Comparison of ENCODE assay signal across 10 mouse cellular contexts in the genomic region with DNA sequence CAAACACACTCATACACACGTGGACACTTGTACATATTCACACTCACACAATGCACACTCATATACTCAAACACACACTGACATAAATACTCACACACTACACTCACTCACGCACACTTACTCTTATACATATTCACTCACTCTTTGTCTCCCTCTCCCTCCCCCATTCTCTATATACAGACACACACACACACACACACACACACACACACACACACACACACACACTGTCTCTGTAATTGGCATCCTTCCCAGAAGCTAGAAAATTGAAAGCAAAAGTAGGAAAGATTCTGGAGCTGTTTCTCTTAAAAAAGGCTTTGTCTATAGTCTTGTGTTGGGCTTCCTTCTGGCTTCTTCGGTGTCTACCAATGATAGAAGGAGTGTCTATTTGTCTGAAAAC. TPM values are rescaled to one million over a fixed set of nuclear protein-coding genes. Genes with fewer than 3 reads are reported as not detected.
DNase-seq lines count a peak whose midpoint lies in the region; ATAC-seq and TF ChIP-seq lines count a peak whose summit lies in the region.
"Had no signal": no experiment of that assay in that cellular context is flagged by ENCODE, and none has a peak within 500 bp of the region (broad histone marks: within the 10 kb centered on the region; RNA-seq: fewer than 3 reads in every experiment).

No protein-coding gene starts in this region.

- H3K79me2 ChIP-seq in myocyte (ENCODE audit: control insufficient read depth, insufficient read depth) = no peaks in the 10 kb centered on the region

- H3K9ac ChIP-seq in forebrain, embryonic 15.5 days (replicated peaks) = no peak overlapping the region
- no peak overlapping the region for H3K9ac ChIP-seq in forebrain, embryonic 12.5 days
- no peak overlapping the region for H3K9ac ChIP-seq in midbrain, embryonic 11.5 days (ENCODE audit: low read length)
- H3K9ac ChIP-seq in midbrain, embryonic 15.5 days = no peak overlapping the region
- no peak overlapping the region for H3K9ac ChIP-seq in heart, embryonic 16.5 days (ENCODE audit: low read length)

- TF ChIP-seq POLR2A in myocyte (IDR thresholded peaks at IDR 0.05; ENCODE audit: insufficient read length, low read depth) = no peak

- H3K27me3 ChIP-seq in forebrain, embryonic 15.5 days = no peaks in the 10 kb centered on the region
- H3K27me3 ChIP-seq in forebrain, embryonic 12.5 days = no peaks in the 10 kb centered on the region
- no peaks in the 10 kb centered on the region for H3K27me3 ChIP-seq in midbrain, embryonic 11.5 days (ENCODE audit: control insufficient read depth, insufficient read depth, low read length)
- H3K27me3 ChIP-seq in midbrain, embryonic 15.5 days (replicated peaks) = no peaks in the 10 kb centered on the region
- H3K27me3 ChIP-seq in heart, embryonic 16.5 days (ENCODE audit: control insufficient read depth, insufficient read depth, low read length) = peaks cover 4% of the 10 kb centered on the region; the same call in 1 of the 2 replicates
- no peaks in the 10 kb centered on the region for H3K27me3 ChIP-seq in myocyte (ENCODE audit: control insufficient read depth, insufficient read depth, insufficient read length)

- 38% methylated on average over 3 of the region's 3 CpGs for WGBS in forebrain, embryonic 15.5 days
- 74% methylated on average over 3 of the region's 3 CpGs for WGBS in forebrain, embryonic 12.5 days
- WGBS in midbrain, embryonic 11.5 days = 89% methylated on average over 3 of the region's 3 CpGs
- 70% methylated on average over 3 of the region's 3 CpGs for WGBS in midbrain, embryonic 15.5 days
- 46% methylated on average over 3 of the region's 3 CpGs for WGBS in heart, embryonic 16.5 days

- no peaks in the 10 kb centered on the region; the same call in 1 of the 2 replicates for H3K4me1 ChIP-seq in forebrain, embryonic 15.5 days
- H3K4me1 ChIP-seq in forebrain, embryonic 12.5 days = no peaks in the 10 kb centered on the region
- no peaks in the 10 kb centered on the region for H3K4me1 ChIP-seq in midbrain, embryonic 11.5 days (ENCODE audit: control insufficient read depth, insufficient read depth, low read length)
- no peaks in the 10 kb centered on the region for H3K4me1 ChIP-seq in midbrain, embryonic 15.5 days
- H3K4me1 ChIP-seq in heart, embryonic 16.5 days (ENCODE audit: control insufficient read depth, insufficient read depth, low read length) = no peaks in the 10 kb centered on the region

- peak; percentile 77 for ATAC-seq in forebrain, embryonic 15.5 days (replicated peaks)
- no peak for ATAC-seq in forebrain, embryonic 12.5 days (ENCODE audit: low FRiP score)
- ATAC-seq in midbrain, embryonic 11.5 days (ENCODE audit: low FRiP score) = no peak
- no peak for ATAC-seq in midbrain, embryonic 15.5 days (replicated peaks)
- ATAC-seq in heart, embryonic 16.5 days (replicated peaks; ENCODE audit: extremely low read depth, insufficient read depth, low FRiP score) = no peak

- DNase-seq in midbrain, embryonic 11.5 days (ENCODE audit: low spot score, missing footprints) = peak; percentile 62
- no peak for DNase-seq in layer of hippocampus, adult 9-11 months
- no peak for DNase-seq in right cerebral cortex, postnatal 25 days
- DNase-seq: layer of hippocampus, postnatal 36 days; thymus, adult 18-20 months had no signal

- no peak overlapping the region for H3K4me2 ChIP-seq in forebrain, embryonic 15.5 days (replicated peaks)
- no peak overlapping the region for H3K4me2 ChIP-seq in forebrain, embryonic 12.5 days
- H3K4me2 ChIP-seq in midbrain, embryonic 11.5 days = no peak overlapping the region
- no peak overlapping the region for H3K4me2 ChIP-seq in midbrain, embryonic 15.5 days
- H3K4me2 ChIP-seq in heart, embryonic 16.5 days (ENCODE audit: low read depth, low read length) = no peak overlapping the region
- peak overlapping the region; percentile 16 for H3K4me2 ChIP-seq in myocyte (ENCODE audit: low read depth)

- H3K4me3 ChIP-seq in forebrain, embryonic 15.5 days = no peak overlapping the region
- H3K4me3 ChIP-seq in forebrain, embryonic 12.5 days (replicated peaks) = no peak overlapping the region
- H3K4me3 ChIP-seq in midbrain, embryonic 11.5 days (ENCODE audit: low read depth, low read length) = no peak overlapping the region
- no peak overlapping the region for H3K4me3 ChIP-seq in midbrain, embryonic 15.5 days
- no peak overlapping the region for H3K4me3 ChIP-seq in heart, embryonic 16.5 days (ENCODE audit: low read length)
- no peak overlapping the region for H3K4me3 ChIP-seq in myocyte

- H3K9me3 ChIP-seq in forebrain, embryonic 15.5 days = no peaks in the 10 kb centered on the region
- H3K9me3 ChIP-seq in forebrain, embryonic 12.5 days = no peaks in the 10 kb centered on the region
- no peaks in the 10 kb centered on the region for H3K9me3 ChIP-seq in midbrain, embryonic 11.5 days (ENCODE audit: control insufficient read depth, low read length)
- H3K9me3 ChIP-seq in midbrain, embryonic 15.5 days = no peaks in the 10 kb centered on the region
- H3K9me3 ChIP-seq in heart, embryonic 16.5 days (replicated peaks; ENCODE audit: control insufficient read depth, low read length) = no peaks in the 10 kb centered on the region

- no peaks in the 10 kb centered on the region for H3K36me3 ChIP-seq in forebrain, embryonic 15.5 days
- H3K36me3 ChIP-seq in forebrain, embryonic 12.5 days (replicated peaks) = no peaks in the 10 kb centered on the region
- no peaks in the 10 kb centered on the region for H3K36me3 ChIP-seq in midbrain, embryonic 11.5 days (ENCODE audit: control insufficient read depth, insufficient read depth, low read length)
- H3K36me3 ChIP-seq in midbrain, embryonic 15.5 days (replicated peaks) = no peaks in the 10 kb centered on the region
- H3K36me3 ChIP-seq in heart, embryonic 16.5 days (ENCODE audit: control insufficient read depth, insufficient read depth) = no peaks in the 10 kb centered on the region
- no peaks in the 10 kb centered on the region for H3K36me3 ChIP-seq in myocyte (ENCODE audit: control insufficient read depth, insufficient read depth)

- H3K27ac ChIP-seq in forebrain, embryonic 15.5 days (replicated peaks) = no peak overlapping the region
- no peak overlapping the region for H3K27ac ChIP-seq in forebrain, embryonic 12.5 days
- no peak overlapping the region for H3K27ac ChIP-seq in midbrain, embryonic 11.5 days (ENCODE audit: low read depth, low read length)
- no peak overlapping the region for H3K27ac ChIP-seq in midbrain, embryonic 15.5 days
- 0 out of 2 replicates have a peak overlapping the region, but pooled peaks have one; percentile 48 for H3K27ac ChIP-seq in heart, embryonic 16.5 days (ENCODE audit: low read length)

- no peak overlapping the region for H3ac ChIP-seq in myocyte (ENCODE audit: control insufficient read depth, insufficient read length)

TF ChIP-seq in myocyte, 11 proteins besides CTCF, POLR2A, EP300 and RAD21:
- TF ChIP-seq E2F4 (IDR thresholded peaks at IDR 0.05; ENCODE audit: insufficient read depth) (no peak), MYOD1 (IDR thresholded peaks at IDR 0.05; ENCODE audit: control insufficient read depth in 1 of 3, insufficient read length in 2 of 3, low read depth in 2 of 3) (no peak), REST (IDR thresholded peaks at IDR 0.05; ENCODE audit: insufficient read depth, insufficient read length) (no peak), TCF12 (IDR thresholded peaks at IDR 0.05; ENCODE audit: insufficient read depth, poor library complexity, severe bottlenecking) (no peak)

RNA-seq across cellular contexts. Expression of a gene that starts 34.5 kb away (rescaled TPM):
- 8.4 and 12.5 TPM in 2 replicates for polyA plus RNA-seq in forebrain, embryonic 15.5 days (2015; fragmentation: Nextera tagmentation; extraction: Ambion mirVana)
- polyA plus RNA-seq in forebrain, embryonic 12.5 days (2016; fragmentation: Nextera tagmentation; extraction: Ambion mirVana) = 9.7 and 12.4 TPM in 2 replicates
- 11.8 and 15.1 TPM in 2 replicates for polyA plus RNA-seq in midbrain, embryonic 11.5 days (2014; fragmentation: Nextera tagmentation; extraction: Ambion mirVana)
- 17.0 and 18.9 TPM in 2 replicates for polyA plus RNA-seq in midbrain, embryonic 15.5 days (2015; fragmentation: Nextera tagmentation; extraction: Ambion mirVana)
- polyA plus RNA-seq in heart, embryonic 16.5 days (2015; fragmentation: Nextera tagmentation; extraction: Ambion mirVana) = 1.3 and 2.2 TPM in 2 replicates
- not detected for polyA plus RNA-seq in myocyte (2012; fragmentation: generic; extraction: Trizol)
